In genomic region chr19:29708003-29708402, GRCm38 (mm10) we compare ENCODE assay signal across 9 mouse cellular contexts. TPM values are rescaled to one million over a fixed set of nuclear protein-coding genes. Genes with fewer than 3 reads are reported as not detected.
DNase-seq lines count a peak whose midpoint lies in the region; ATAC-seq and TF ChIP-seq lines count a peak whose summit lies in the region.
"Had no signal": no experiment of that assay in that cellular context is flagged by ENCODE, and none has a peak within 500 bp of the region (broad histone marks: within the 10 kb centered on the region; RNA-seq: fewer than 3 reads in every experiment).

No protein-coding gene starts in this region.

- no peak for TF ChIP-seq CTCF in hindbrain, postnatal 0 days (IDR thresholded peaks at IDR 0.05; ENCODE audit: low read depth)

- 56% methylated on average over 14 of the region's 14 CpGs for WGBS in heart, embryonic 14.5 days
- 63% methylated on average over 14 of the region's 14 CpGs for WGBS in hindbrain, postnatal 0 days
- 63% methylated on average over 14 of the region's 14 CpGs for WGBS in forebrain, embryonic 14.5 days

- no peak for DNase-seq in heart, postnatal 4 days
- peak; percentile 18 to 26 for DNase-seq in CD8-positive naive resting alpha-beta T cell, adult 2 months (ENCODE audit: low read depth in 2 of 2, low spot score in 2 of 2)
- no peak for DNase-seq in hindbrain, postnatal 0 days (ENCODE audit: low spot score)
- peak; percentile 21 for DNase-seq in lung, postnatal 36 days
- DNase-seq in forebrain, embryonic 14.5 days (ENCODE audit: low spot score), result no peak
- DNase-seq in layer of hippocampus, postnatal 14 days (ENCODE audit: low spot score in 2 of 2), result no peak
- no peak for DNase-seq in ovary, postnatal 14 days (ENCODE audit: low spot score)

- no peak for ATAC-seq in heart, embryonic 14.5 days (ENCODE audit: insufficient number of reproducible peaks, insufficient read depth, low FRiP score, low read depth)
- no peak for ATAC-seq in hindbrain, postnatal 0 days
- ATAC-seq in forebrain, embryonic 14.5 days, result no peak

- H3K27ac ChIP-seq in heart, embryonic 14.5 days (replicated peaks in 1 of 2; ENCODE audit: control insufficient read depth in 1 of 2, insufficient read depth in 1 of 2, low read depth in 2 of 2, low read length in 2 of 2), result no peak overlapping the region
- no peak overlapping the region for H3K27ac ChIP-seq in hindbrain, postnatal 0 days
- no peak overlapping the region for H3K27ac ChIP-seq in forebrain, embryonic 14.5 days (ENCODE audit: low read depth, low read length)

- H3K4me2 ChIP-seq in heart, embryonic 14.5 days (ENCODE audit: low read length), result peak overlapping the region; percentile 54
- peak overlapping the region; percentile 17 for H3K4me2 ChIP-seq in hindbrain, postnatal 0 days (ENCODE audit: low read depth, low read length)
- no peak overlapping the region for H3K4me2 ChIP-seq in forebrain, embryonic 14.5 days (ENCODE audit: low read length)

- H3K36me3 ChIP-seq in heart, embryonic 14.5 days (ENCODE audit: control insufficient read depth, insufficient read depth, low read length), result no peaks in the 10 kb centered on the region
- H3K36me3 ChIP-seq in hindbrain, postnatal 0 days (ENCODE audit: insufficient read depth, low read length), result no peaks in the 10 kb centered on the region
- no peaks in the 10 kb centered on the region for H3K36me3 ChIP-seq in forebrain, embryonic 14.5 days (ENCODE audit: control insufficient read depth, insufficient read depth, low read length)

- H3K27me3 ChIP-seq in heart, embryonic 14.5 days (ENCODE audit: control insufficient read depth, insufficient read depth, low read length), result no peaks in the 10 kb centered on the region
- H3K27me3 ChIP-seq in hindbrain, postnatal 0 days (ENCODE audit: insufficient read depth, low read length), result no peaks in the 10 kb centered on the region
- no peaks in the 10 kb centered on the region for H3K27me3 ChIP-seq in forebrain, embryonic 14.5 days (replicated peaks; ENCODE audit: control insufficient read depth, insufficient read depth, low read length)

- H3K4me1 ChIP-seq in heart, embryonic 14.5 days (ENCODE audit: control insufficient read depth in 2 of 2, insufficient read depth in 2 of 2, low read length in 2 of 2), result no peaks in the 10 kb centered on the region; a peak in 1 of 4 replicates
- H3K4me1 ChIP-seq in hindbrain, postnatal 0 days (ENCODE audit: insufficient read depth, low read length), result no peaks in the 10 kb centered on the region
- no peaks in the 10 kb centered on the region for H3K4me1 ChIP-seq in forebrain, embryonic 14.5 days (ENCODE audit: control insufficient read depth, insufficient read depth, low read length)

- H3K4me3 ChIP-seq in heart, embryonic 14.5 days (ENCODE audit: control insufficient read depth in 1 of 2, insufficient read depth in 1 of 2, low read depth in 1 of 2, low read length in 2 of 2), result peak overlapping the region; percentile 25 to 30
- H3K4me3 ChIP-seq in hindbrain, postnatal 0 days (ENCODE audit: low read length), result no peak overlapping the region
- H3K4me3 ChIP-seq in forebrain, embryonic 14.5 days (ENCODE audit: low read depth, low read length), result no peak overlapping the region
- H3K4me3 ChIP-seq: myocyte had no signal

- no peaks in the 10 kb centered on the region for H3K9me3 ChIP-seq in heart, embryonic 14.5 days (ENCODE audit: control insufficient read depth, low read length)
- no peaks in the 10 kb centered on the region for H3K9me3 ChIP-seq in hindbrain, postnatal 0 days (ENCODE audit: low read length)
- no peaks in the 10 kb centered on the region for H3K9me3 ChIP-seq in forebrain, embryonic 14.5 days (replicated peaks; ENCODE audit: control insufficient read depth, low read length)

- no peak overlapping the region for H3K9ac ChIP-seq in heart, embryonic 14.5 days (ENCODE audit: low read length)
- no peak overlapping the region for H3K9ac ChIP-seq in hindbrain, postnatal 0 days (replicated peaks; ENCODE audit: low read length)
- H3K9ac ChIP-seq in forebrain, embryonic 14.5 days (ENCODE audit: low read length), result no peak overlapping the region

RNA-seq across cellular contexts. Expression of gene Mlana, which starts 10.4 kb away (rescaled TPM):
- 1.6 and 1.7 TPM in 2 replicates for polyA plus RNA-seq in heart, embryonic 14.5 days (2014; fragmentation: Nextera tagmentation; extraction: Ambion mirVana)
- total RNA-seq in heart, postnatal 4 days (2021), result 1 to 10 TPM; 3.9 to 5.1 TPM
- not detected in 2 replicates for total RNA-seq in hindbrain, postnatal 0 days (2014; rRNA removed)
- polyA plus RNA-seq in hindbrain, postnatal 0 days (2015; fragmentation: Nextera tagmentation; extraction: Ambion mirVana), result not detected in 2 replicates
- not detected in 2 replicates for polyA plus RNA-seq in forebrain, embryonic 14.5 days (2014; fragmentation: Nextera tagmentation; extraction: Ambion mirVana)
- total RNA-seq in layer of hippocampus, postnatal 14 days (2021), result 1 to 10 TPM in 1 of 2 experiments, under 1 TPM in 1; 0.43 to 1.2 TPM
- polyA plus RNA-seq: myocyte had no signal

RNA-seq across cellular contexts. Expression of gene Ermp1, which starts 59.8 kb away (rescaled TPM):
- 7.1 and 7.4 TPM in 2 replicates for polyA plus RNA-seq in heart, embryonic 14.5 days (2014; fragmentation: Nextera tagmentation; extraction: Ambion mirVana)
- total RNA-seq in heart, postnatal 4 days (2021), result 10 to 100 TPM; 11.4 TPM
- total RNA-seq in hindbrain, postnatal 0 days (2014; rRNA removed), result 22.5 and 28.7 TPM in 2 replicates
- polyA plus RNA-seq in hindbrain, postnatal 0 days (2015; fragmentation: Nextera tagmentation; extraction: Ambion mirVana), result 10.9 and 11.4 TPM in 2 replicates
- polyA plus RNA-seq in forebrain, embryonic 14.5 days (2014; fragmentation: Nextera tagmentation; extraction: Ambion mirVana), result 5.2 and 5.3 TPM in 2 replicates
- 10 to 100 TPM; 56.7 to 56.8 TPM for total RNA-seq in layer of hippocampus, postnatal 14 days (2021)

Comparison
In these comparisons a context has a peak if more than half of its experiments do, and no peak if none do; other contexts are left out.
1. H3K4me3 ChIP-seq: peak in heart, embryonic 14.5 days (2 of 2); none in hindbrain, postnatal 0 days (single experiment) and forebrain, embryonic 14.5 days (single experiment).
2. DNase-seq: peak in CD8-positive naive resting alpha-beta T cell, adult 2 months (2 of 2) and lung, postnatal 36 days (single experiment); none in heart, postnatal 4 days (single experiment), hindbrain, postnatal 0 days (single experiment), forebrain, embryonic 14.5 days (single experiment), layer of hippocampus, postnatal 14 days (0 of 2) and ovary, postnatal 14 days (single experiment).